Mouse (Mus musculus) heart, embryonic 14.5 days (tissue): Measurements from ENCODE around the gene Glmn. TPM values are rescaled to one million over a fixed set of nuclear protein-coding genes. Genes with fewer than 3 reads are reported as not detected.

ENCODE experiments used
- ATAC-seq: fragments of 200-750 bp; cut with Nextera tagmentation; 2 replicates; pipeline ENCODE4 v1.8.0; 2017; ENCODE audit warnings: low read depth, moderate TSS enrichment; ENCODE audit not compliant: insufficient number of reproducible peaks, insufficient read depth, low FRiP score
- H3K27ac ChIP-seq, 2 experiments: fragments of 200-500 bp in 1 of 2; fragments of 300-500 bp in 1 of 2; sonication (generic) in 1 of 2; replicated peaks in 1 of 2; 2 replicates each; pipeline ENCODE4 v1.5.1; 2012 to 2014; ENCODE audit warnings: low read depth in 2 of 2, low read length in 2 of 2, control low read depth in 1 of 2, mild to moderate bottlenecking in 1 of 2, mixed read lengths in 1 of 2; ENCODE audit not compliant: control insufficient read depth in 1 of 2, insufficient read depth in 1 of 2
- H3K27me3 ChIP-seq: fragments of 300-500 bp; sonication (generic); 2 replicates; pipeline ENCODE4 v1.6.1; 2014; ENCODE audit warnings: mild to moderate bottlenecking, low read length, control low read depth; ENCODE audit not compliant: control insufficient read depth, insufficient read depth
- H3K36me3 ChIP-seq: fragments of 300-500 bp; sonication (generic); 2 replicates; pipeline ENCODE4 v1.6.1; 2014; ENCODE audit warnings: mild to moderate bottlenecking, control low read depth, low read length, mixed read lengths; ENCODE audit not compliant: control insufficient read depth, insufficient read depth
- H3K4me1 ChIP-seq, 2 experiments: fragments of 200-500 bp in 1 of 2; fragments of 300-500 bp in 1 of 2; sonication (generic) in 1 of 2; 2 replicates each; pipeline ENCODE4 v1.6.1; 2012 to 2014; ENCODE audit warnings: low read length in 2 of 2, control low read depth in 1 of 2, mixed read lengths in 1 of 2; ENCODE audit not compliant: control insufficient read depth in 2 of 2, insufficient read depth in 2 of 2
- H3K4me2 ChIP-seq: fragments of 300-500 bp; sonication (generic); 2 replicates; pipeline ENCODE4 v1.6.1; 2014; ENCODE audit warnings: mild to moderate bottlenecking, low read length
- H3K4me3 ChIP-seq, 2 experiments: fragments of 200-500 bp in 1 of 2; fragments of 300-500 bp in 1 of 2; sonication (generic) in 1 of 2; 2 replicates each; pipeline ENCODE4 v1.5.1; 2012 to 2014; ENCODE audit warnings: low read length in 2 of 2, mild to moderate bottlenecking in 2 of 2, control low read depth in 1 of 2, low read depth in 1 of 2, moderate library complexity in 1 of 2; ENCODE audit not compliant: control insufficient read depth in 1 of 2, insufficient read depth in 1 of 2
- H3K9ac ChIP-seq: fragments of 300-500 bp; sonication (generic); 2 replicates; pipeline ENCODE4 v1.6.1; 2014; ENCODE audit warnings: mild to moderate bottlenecking, low read length
- H3K9me3 ChIP-seq: fragments of 300-500 bp; sonication (generic); 2 replicates; pipeline ENCODE4 v1.6.1; 2016; ENCODE audit warnings: low read length, control low read depth; ENCODE audit not compliant: control insufficient read depth
- WGBS: fragments of 180-500 bp; shearing (Covaris S2); extraction: QIAGEN DNeasy Blood & Tissue Kit; methylation state at CpG from one replicate; pipeline ENCODE4 v1.1.7; 2014; 5-methylcytosine and 5-hydroxymethylcytosine counted together
- polyA plus RNA-seq: library from polyadenylated mRNA; unstranded; fragments of >200 nt; fragmentation: Nextera tagmentation; extraction: Ambion mirVana; gene quantifications from 2 replicates; pipeline ENCODE4 v1.2.1, GENCODE M21; 2014

The Glmn gene
- polyA plus RNA-seq, 1 experiment from 2014 or later = 20.4 TPM

GRCm38 (mm10) chr5:107617986-107618385 lies 20.3 kb upstream of the Glmn start:
- H3K9ac ChIP-seq = no peak overlapping the region
- H3K27ac ChIP-seq = no peak overlapping the region
- no peak overlapping the region for H3K4me3 ChIP-seq
- no peaks in the 10 kb centered on the region for H3K27me3 ChIP-seq
- 86% methylated on average over 6 of the region's 6 CpGs for WGBS
- H3K36me3 ChIP-seq = peaks cover 63% of the 10 kb centered on the region
- H3K4me1 ChIP-seq = no peaks in the 10 kb centered on the region
- ATAC-seq = no peak
- H3K9me3 ChIP-seq = no peaks in the 10 kb centered on the region
- H3K4me2 ChIP-seq = no peak overlapping the region

- no peak overlapping the region for H3K27ac ChIP-seq
- no peak overlapping the region for H3K4me3 ChIP-seq
- H3K9ac ChIP-seq = no peak overlapping the region
- H3K4me2 ChIP-seq = no peak overlapping the region
- no peaks in the 10 kb centered on the region for H3K27me3 ChIP-seq
- 3% methylated on average over 2 of the region's 2 CpGs for WGBS
- H3K4me1 ChIP-seq = no peaks in the 10 kb centered on the region
- peaks cover 58% of the 10 kb centered on the region for H3K36me3 ChIP-seq
- ATAC-seq = no peak
- H3K9me3 ChIP-seq = no peaks in the 10 kb centered on the region
Measured at GRCm38 (mm10) chr5:107611224-107611623, 13.5 kb upstream of the Glmn start.

DNA sequence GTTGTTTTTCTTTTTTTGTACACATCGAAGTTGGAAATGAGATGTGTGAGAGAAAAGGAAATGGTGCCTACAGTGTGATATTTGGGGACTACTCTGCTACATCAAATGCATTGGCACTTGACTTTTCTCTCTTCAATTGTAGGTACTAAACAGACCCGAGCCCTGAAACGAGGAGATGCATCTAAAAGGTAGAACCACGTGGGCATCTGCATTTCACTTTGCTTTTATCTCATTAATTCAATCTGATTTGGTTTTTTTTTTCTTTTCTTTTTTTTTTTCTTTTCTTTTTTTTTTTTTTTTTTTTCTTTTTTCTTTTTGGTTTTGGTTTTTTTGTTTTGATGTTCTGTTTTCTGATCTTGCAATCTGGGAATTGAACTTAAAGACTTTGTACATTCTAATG lies 692 bp upstream of the Glmn start:
- no peaks in the 10 kb centered on the region for H3K4me1 ChIP-seq
- H3K4me2 ChIP-seq = peak overlapping the region; percentile 80
- no peaks in the 10 kb centered on the region for H3K27me3 ChIP-seq
- no peak overlapping the region for H3K27ac ChIP-seq
- 25% methylated on average over 4 of the region's 4 CpGs for WGBS
- H3K9ac ChIP-seq = peak overlapping the region; percentile 89
- H3K9me3 ChIP-seq = no peaks in the 10 kb centered on the region
- no peak for ATAC-seq
- H3K4me3 ChIP-seq = peak overlapping the region in 1 of 2 experiments; percentile 80; a peak in 3 of 4 replicates
- peaks cover 24% of the 10 kb centered on the region for H3K36me3 ChIP-seq

DNA sequence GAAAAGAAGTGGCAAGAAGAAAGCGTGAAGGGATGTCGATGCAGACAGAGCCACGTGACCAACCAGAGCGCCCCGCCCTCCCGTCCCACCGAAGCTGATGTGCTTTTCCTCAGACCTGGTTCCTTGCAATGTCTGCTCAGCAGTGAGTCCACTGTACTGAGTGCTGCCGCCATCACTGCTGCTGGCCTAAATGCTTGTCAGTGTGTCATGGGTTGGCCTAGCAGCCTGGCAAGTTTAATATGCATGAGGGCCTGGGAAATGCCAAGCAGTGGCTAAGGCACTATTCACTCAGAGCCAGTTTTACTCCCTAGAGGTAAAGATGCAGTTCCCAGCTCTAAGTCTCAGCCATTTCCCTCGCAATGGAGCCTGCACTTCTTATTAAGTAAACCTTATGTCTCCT lies 28.5 kb downstream of the Glmn start:
- no peak overlapping the region for H3K9ac ChIP-seq
- no peak overlapping the region for H3K4me2 ChIP-seq
- no peak overlapping the region for H3K27ac ChIP-seq
- H3K9me3 ChIP-seq = 0 out of 2 replicates have a peak, but pooled peaks cover 2% of the 10 kb centered on the region
- H3K4me3 ChIP-seq = no peak overlapping the region
- 98% methylated on average over 9 of the region's 9 CpGs for WGBS
- no peak for ATAC-seq
- H3K4me1 ChIP-seq = no peaks in the 10 kb centered on the region
- H3K36me3 ChIP-seq = peaks cover 67% of the 10 kb centered on the region
- H3K27me3 ChIP-seq = no peaks in the 10 kb centered on the region

DNA sequence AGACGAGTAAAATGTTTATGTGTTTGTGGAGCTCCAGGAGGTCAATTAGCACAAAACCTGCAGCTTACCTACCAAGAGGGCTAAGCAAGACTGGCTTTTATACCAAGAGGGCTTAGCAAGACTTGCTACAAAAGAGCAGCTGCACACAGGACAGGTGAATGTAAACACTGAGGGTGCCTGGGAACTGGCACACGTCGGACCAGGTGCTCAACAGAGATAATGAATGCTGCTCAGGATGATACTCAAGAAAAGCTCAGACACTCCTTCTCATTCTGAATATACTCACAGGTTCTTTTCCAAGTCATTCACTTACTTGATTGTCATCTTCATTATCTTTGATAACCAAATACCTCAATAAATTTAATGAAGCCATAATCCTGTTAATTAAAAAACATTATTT lies 40.7 kb downstream of the Glmn start:
- peaks cover 80% of the 10 kb centered on the region for H3K36me3 ChIP-seq
- H3K27me3 ChIP-seq = no peaks in the 10 kb centered on the region
- no peaks in the 10 kb centered on the region for H3K4me1 ChIP-seq
- WGBS = 83% methylated on average over 3 of the region's 3 CpGs
- H3K4me2 ChIP-seq = no peak overlapping the region
- no peak overlapping the region for H3K27ac ChIP-seq
- H3K9me3 ChIP-seq = no peaks in the 10 kb centered on the region
- no peak for ATAC-seq
- no peak overlapping the region for H3K4me3 ChIP-seq
- H3K9ac ChIP-seq = no peak overlapping the region

DNA sequence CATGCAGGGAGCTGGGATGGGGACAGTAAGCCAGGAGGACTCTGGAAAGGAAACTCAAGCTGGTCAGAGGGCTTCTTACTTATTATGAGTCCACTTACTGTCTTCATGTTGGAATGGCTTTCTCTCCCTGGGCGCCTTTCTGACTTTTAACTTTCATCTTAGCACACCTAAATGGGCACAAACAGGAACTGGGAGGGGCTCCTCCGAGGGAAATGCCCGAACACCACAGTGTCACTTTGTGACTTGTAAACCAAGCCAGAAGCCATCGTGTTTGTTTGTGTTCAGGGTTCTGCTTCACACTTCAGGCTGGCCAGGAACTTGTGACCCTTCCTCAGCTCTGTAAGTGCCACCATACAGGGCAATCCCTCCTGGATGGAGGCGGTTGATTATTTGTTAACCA lies 43.4 kb downstream of the Glmn start:
- Histone ChIP-seq H3K27me3 (no peaks in the 10 kb centered on the region), H3K4me3 (no peak overlapping the region), H3K4me1 (no peaks in the 10 kb centered on the region), H3K27ac (no peak overlapping the region), H3K36me3 (peaks cover 74% of the 10 kb centered on the region), H3K4me2 (no peak overlapping the region), H3K9me3 (no peaks in the 10 kb centered on the region), H3K9ac (no peak overlapping the region)
- WGBS = 83% methylated on average over 5 of the region's 5 CpGs
- ATAC-seq = no peak

GRCm38 (mm10) chr5:107548444-107548843 lies 49.2 kb downstream of the Glmn start:
- WGBS = 85% methylated on average over 3 of the region's 3 CpGs

GRCm38 (mm10) chr5:107547955-107548354 lies 49.7 kb downstream of the Glmn start:
- WGBS = 72% methylated on average over 3 of the region's 3 CpGs
- no peak overlapping the region for H3K9ac ChIP-seq
- H3K27me3 ChIP-seq = no peaks in the 10 kb centered on the region
- no peaks in the 10 kb centered on the region for H3K9me3 ChIP-seq
- no peak for ATAC-seq
- H3K27ac ChIP-seq = no peak overlapping the region
- peaks cover 39% of the 10 kb centered on the region for H3K36me3 ChIP-seq
- H3K4me3 ChIP-seq = no peak overlapping the region
- H3K4me1 ChIP-seq = peaks cover 0 to 2% of the 10 kb centered on the region in 2 experiments; a peak in 1 of 4 replicates
- H3K4me2 ChIP-seq = no peak overlapping the region

More at GRCm38 (mm10) chr5:107548444-107548843, 49.2 kb downstream of the Glmn start:
- Histone ChIP-seq H3K4me2 (no peak overlapping the region), H3K9me3 (no peaks in the 10 kb centered on the region), H3K27ac (no peak overlapping the region), H3K9ac (no peak overlapping the region), H3K4me1 (peaks cover 0 to 2% of the 10 kb centered on the region in 2 experiments; a peak in 1 of 4 replicates), H3K36me3 (peaks cover 44% of the 10 kb centered on the region), H3K4me3 (no peak overlapping the region), H3K27me3 (no peaks in the 10 kb centered on the region)
- ATAC-seq = no peak
